Mouse (Mus musculus) heart, adult 2 months (tissue): ENCODE results near the gene Zdhhc18.

Experiments used
- CTCF ChIP-seq: fragments of 200-600 bp; IDR thresholded peaks from 2 replicates; pipeline ENCODE4 v1.8.1; 2022; ENCODE audit warnings: antibody characterized with exemption, mild to moderate bottlenecking, moderate library complexity
- EP300 ChIP-seq: fragments of 200-500 bp; IDR thresholded peaks from 2 replicates; pipeline ENCODE4 v1.6.1; 2011; ENCODE audit warnings: low read depth, low read length, control low read depth; ENCODE audit not compliant: insufficient read depth
- POLR2A ChIP-seq: fragments of 200-500 bp; IDR thresholded peaks from 2 replicates; pipeline ENCODE4 v1.6.1; 2011; ENCODE audit warnings: mild to moderate bottlenecking, low read depth, low read length, control low read depth; ENCODE audit not compliant: insufficient read depth

- TF ChIP-seq CTCF (no peak), POLR2A (no peak), EP300 (no peak)
Measured at GRCm38 (mm10) chr4:133634043-133634410, 15.9 kb downstream of the Zdhhc18 start.
